Mouse (Mus musculus) liver, embryonic 13.5 days (tissue): ENCODE measurements at regions not wholly inside any gene's neighbourhood (a gene's known extent, or its start where the extent isn't known, plus 50 kb on each side); places are given as distances from the start of the nearest gene placed in this dataset.

Source experiments
- ATAC-seq: fragments of 200-750 bp; cut with Nextera tagmentation; 2 replicates; pipeline ENCODE4 v1.8.0; 2017; ENCODE audit warnings: low read depth, mild to moderate bottlenecking, moderate number of reproducible peaks, moderate library complexity
- DNase-seq: peaks from one replicate; pipeline ENCODE4 v3.0.0; 2022
- H3K27ac ChIP-seq: fragments of 300-500 bp; sonication (generic); 2 replicates; pipeline ENCODE4 v1.5.1; 2015; ENCODE audit warnings: moderate library complexity, mild to moderate bottlenecking, inconsistent platforms
- H3K27me3 ChIP-seq: fragments of 300-500 bp; sonication (generic); 2 replicates; pipeline ENCODE4 v1.6.1; 2015; ENCODE audit warnings: mild to moderate bottlenecking, inconsistent platforms
- H3K36me3 ChIP-seq: fragments of 300-500 bp; sonication (generic); 2 replicates; pipeline ENCODE4 v1.6.1; 2015; ENCODE audit warnings: mild to moderate bottlenecking, inconsistent platforms
- H3K4me1 ChIP-seq: fragments of 300-500 bp; sonication (generic); replicated peaks from 2 replicates; pipeline ENCODE4 v1.6.1; 2015; ENCODE audit warnings: inconsistent platforms
- H3K4me2 ChIP-seq: fragments of 300-500 bp; sonication (generic); 2 replicates; pipeline ENCODE4 v1.6.1; 2015; ENCODE audit warnings: inconsistent platforms, mild to moderate bottlenecking, moderate library complexity
- H3K4me3 ChIP-seq: fragments of 300-500 bp; sonication (generic); replicated peaks from 2 replicates; pipeline ENCODE4 v1.5.1; 2015; ENCODE audit warnings: mild to moderate bottlenecking, inconsistent platforms
- H3K9ac ChIP-seq: fragments of 300-500 bp; sonication (generic); 2 replicates; pipeline ENCODE4 v1.6.1; 2015; ENCODE audit warnings: mild to moderate bottlenecking, inconsistent platforms
- H3K9me3 ChIP-seq: fragments of 300-500 bp; sonication (generic); replicated peaks from 2 replicates; pipeline ENCODE4 v1.6.1; 2016; ENCODE audit warnings: inconsistent platforms
- WGBS: fragments of 180-500 bp; shearing (Covaris S2); methylation state at CpG from one replicate; pipeline ENCODE4 v1.1.7; 2015; ENCODE audit not compliant: insufficient replicate concordance; 5-methylcytosine and 5-hydroxymethylcytosine counted together

GRCm38 (mm10) chr9:43466883-43467282 is 156.2 kb downstream of the Trim29 start:
- no peak for DNase-seq
- 38% methylated on average over 3 of the region's 3 CpGs for WGBS
- H3K27ac ChIP-seq = no peak overlapping the region
- no peaks in the 10 kb centered on the region for H3K36me3 ChIP-seq
- no peaks in the 10 kb centered on the region for H3K27me3 ChIP-seq
- no peak for ATAC-seq
- no peak overlapping the region for H3K4me2 ChIP-seq
- no peak overlapping the region for H3K4me3 ChIP-seq
- peaks cover 7% of the 10 kb centered on the region; the same call in 1 of the 2 replicates for H3K4me1 ChIP-seq
- H3K9ac ChIP-seq = no peak overlapping the region
- H3K9me3 ChIP-seq = no peaks in the 10 kb centered on the region

DNA sequence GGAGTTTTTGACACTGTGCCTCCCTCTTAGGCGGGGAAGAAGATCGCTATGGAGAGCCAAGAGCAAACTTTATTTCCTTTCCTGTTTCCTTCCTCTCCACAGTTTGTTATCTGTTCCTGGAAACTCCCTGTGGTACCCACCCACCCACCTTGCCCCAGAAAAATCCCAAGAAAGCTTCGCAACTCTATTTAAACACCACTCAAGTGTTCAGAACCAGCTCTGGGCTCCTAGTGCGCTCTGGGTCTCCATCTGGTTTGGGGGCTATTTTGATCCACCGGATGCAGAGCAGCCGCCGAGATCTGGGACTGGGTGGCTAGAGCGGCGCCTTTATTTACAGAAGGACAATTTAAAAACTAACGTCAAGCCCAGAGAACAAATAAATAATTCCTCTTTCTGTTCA is 158.6 kb downstream of the Trim29 start:
- Histone ChIP-seq H3K4me3 (no peak overlapping the region), H3K4me2 (no peak overlapping the region), H3K27ac (no peak overlapping the region), H3K36me3 (no peaks in the 10 kb centered on the region), H3K27me3 (no peaks in the 10 kb centered on the region), H3K9me3 (no peaks in the 10 kb centered on the region), H3K9ac (no peak overlapping the region), H3K4me1 (peaks cover 7% of the 10 kb centered on the region; the same call in 1 of the 2 replicates)
- ATAC-seq (no peak), DNase-seq (no peak)
- 51% methylated on average over 10 of the region's 10 CpGs for WGBS

DNA sequence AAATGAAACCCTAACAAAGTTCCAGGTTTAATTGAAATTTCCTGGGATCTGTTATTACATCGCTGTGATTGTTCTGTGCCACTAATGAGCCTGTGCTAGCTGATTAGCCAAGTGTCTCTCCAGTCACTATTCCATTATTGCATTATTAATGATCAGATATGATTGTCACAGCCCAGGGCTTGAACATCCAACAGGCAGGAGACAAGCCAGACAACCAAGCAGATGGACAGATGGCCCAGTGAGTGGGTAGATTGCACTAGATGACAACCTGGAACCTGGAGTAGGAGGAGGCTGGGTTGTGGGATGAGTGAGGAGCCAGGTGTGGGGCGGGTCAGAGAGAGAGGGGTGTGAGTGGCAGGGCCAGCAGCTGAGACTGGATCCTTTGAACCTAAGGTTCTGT is 161.6 kb downstream of the Trim29 start:
- H3K4me3 ChIP-seq = no peak overlapping the region
- no peak overlapping the region for H3K27ac ChIP-seq
- H3K9me3 ChIP-seq = no peaks in the 10 kb centered on the region
- no peaks in the 10 kb centered on the region for H3K27me3 ChIP-seq
- no peak overlapping the region for H3K9ac ChIP-seq
- no peaks in the 10 kb centered on the region for H3K36me3 ChIP-seq
- ATAC-seq (no peak), DNase-seq (no peak)
- no peak overlapping the region for H3K4me2 ChIP-seq
- WGBS = 53% methylated on average over 2 of the region's 2 CpGs
- no peaks in the 10 kb centered on the region for H3K4me1 ChIP-seq

- no peak for ATAC-seq
- no peak overlapping the region for H3K9ac ChIP-seq
- H3K36me3 ChIP-seq = no peaks in the 10 kb centered on the region
- no peak overlapping the region for H3K27ac ChIP-seq
- no peaks in the 10 kb centered on the region for H3K27me3 ChIP-seq
- no peak overlapping the region for H3K4me2 ChIP-seq
- no peaks in the 10 kb centered on the region for H3K4me1 ChIP-seq
- H3K4me3 ChIP-seq = no peak overlapping the region
- H3K9me3 ChIP-seq = no peaks in the 10 kb centered on the region
- 58% methylated on average over 1 of the region's 1 CpGs for WGBS
- no peak for DNase-seq
Measured at GRCm38 (mm10) chr9:43473164-43473563, 162.5 kb downstream of the Trim29 start.

- no peak for DNase-seq
- Histone ChIP-seq H3K9me3 (no peaks in the 10 kb centered on the region), H3K36me3 (no peaks in the 10 kb centered on the region), H3K4me3 (no peak overlapping the region), H3K27ac (no peak overlapping the region), H3K27me3 (no peaks in the 10 kb centered on the region), H3K9ac (no peak overlapping the region), H3K4me2 (no peak overlapping the region), H3K4me1 (no peaks in the 10 kb centered on the region)
- no peak for ATAC-seq
- WGBS = 53% methylated on average over 16 of the region's 16 CpGs
Measured at GRCm38 (mm10) chr9:43473601-43474302, 163.1 kb downstream of the Trim29 start.

- Histone ChIP-seq H3K4me1 (no peaks in the 10 kb centered on the region), H3K9ac (no peak overlapping the region), H3K4me2 (no peak overlapping the region), H3K9me3 (no peaks in the 10 kb centered on the region), H3K27ac (no peak overlapping the region), H3K4me3 (no peak overlapping the region), H3K36me3 (no peaks in the 10 kb centered on the region), H3K27me3 (no peaks in the 10 kb centered on the region)
- 53% methylated on average over 4 of the region's 4 CpGs for WGBS
- no peak for DNase-seq
- ATAC-seq = no peak
Measured at GRCm38 (mm10) chr9:43474303-43474643, 163.6 kb downstream of the Trim29 start.

DNA sequence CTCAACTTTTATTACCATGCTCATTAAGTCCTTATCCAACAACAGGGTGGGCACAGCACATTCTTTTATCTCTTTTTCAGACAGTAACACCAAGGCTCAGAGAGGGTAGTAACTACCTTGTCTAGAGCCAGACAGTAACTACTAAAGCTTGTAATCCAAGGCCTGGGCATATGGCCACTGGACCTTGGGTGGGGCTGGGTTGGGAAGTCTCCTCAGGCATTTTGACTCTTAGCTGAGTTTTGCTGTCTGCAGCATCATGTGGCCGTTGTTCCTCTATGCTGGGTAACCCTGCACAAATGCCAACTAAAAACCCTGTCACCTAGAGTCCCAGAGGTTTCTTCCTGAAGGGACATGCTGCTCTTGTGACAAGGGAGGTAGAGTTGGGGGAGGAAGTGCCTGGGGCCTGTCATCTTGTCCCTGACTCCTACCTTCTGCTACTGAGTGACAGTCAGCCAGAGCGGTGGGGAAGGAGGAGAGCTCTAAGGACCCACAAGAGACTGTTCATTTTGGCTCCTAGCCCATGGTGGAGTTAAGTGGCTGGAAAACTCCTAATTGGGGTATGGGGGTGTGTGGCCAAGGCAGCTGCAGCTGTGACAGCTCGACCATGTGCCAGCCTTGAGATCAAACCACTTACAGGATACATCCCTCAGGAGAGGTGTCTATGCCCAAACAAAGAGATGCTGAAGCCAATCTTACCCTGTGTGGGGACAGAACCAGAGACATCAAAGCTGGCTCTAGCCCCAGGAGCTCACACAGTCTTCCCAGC is 170.4 kb downstream of the Trim29 start:
- Histone ChIP-seq H3K4me3 (no peak overlapping the region), H3K9ac (no peak overlapping the region), H3K36me3 (no peaks in the 10 kb centered on the region), H3K4me1 (no peaks in the 10 kb centered on the region), H3K27me3 (no peaks in the 10 kb centered on the region), H3K9me3 (no peaks in the 10 kb centered on the region), H3K27ac (no peak overlapping the region), H3K4me2 (no peak overlapping the region)
- DNase-seq (no peak), ATAC-seq (no peak)
- 43% methylated on average over 3 of the region's 3 CpGs for WGBS

DNA sequence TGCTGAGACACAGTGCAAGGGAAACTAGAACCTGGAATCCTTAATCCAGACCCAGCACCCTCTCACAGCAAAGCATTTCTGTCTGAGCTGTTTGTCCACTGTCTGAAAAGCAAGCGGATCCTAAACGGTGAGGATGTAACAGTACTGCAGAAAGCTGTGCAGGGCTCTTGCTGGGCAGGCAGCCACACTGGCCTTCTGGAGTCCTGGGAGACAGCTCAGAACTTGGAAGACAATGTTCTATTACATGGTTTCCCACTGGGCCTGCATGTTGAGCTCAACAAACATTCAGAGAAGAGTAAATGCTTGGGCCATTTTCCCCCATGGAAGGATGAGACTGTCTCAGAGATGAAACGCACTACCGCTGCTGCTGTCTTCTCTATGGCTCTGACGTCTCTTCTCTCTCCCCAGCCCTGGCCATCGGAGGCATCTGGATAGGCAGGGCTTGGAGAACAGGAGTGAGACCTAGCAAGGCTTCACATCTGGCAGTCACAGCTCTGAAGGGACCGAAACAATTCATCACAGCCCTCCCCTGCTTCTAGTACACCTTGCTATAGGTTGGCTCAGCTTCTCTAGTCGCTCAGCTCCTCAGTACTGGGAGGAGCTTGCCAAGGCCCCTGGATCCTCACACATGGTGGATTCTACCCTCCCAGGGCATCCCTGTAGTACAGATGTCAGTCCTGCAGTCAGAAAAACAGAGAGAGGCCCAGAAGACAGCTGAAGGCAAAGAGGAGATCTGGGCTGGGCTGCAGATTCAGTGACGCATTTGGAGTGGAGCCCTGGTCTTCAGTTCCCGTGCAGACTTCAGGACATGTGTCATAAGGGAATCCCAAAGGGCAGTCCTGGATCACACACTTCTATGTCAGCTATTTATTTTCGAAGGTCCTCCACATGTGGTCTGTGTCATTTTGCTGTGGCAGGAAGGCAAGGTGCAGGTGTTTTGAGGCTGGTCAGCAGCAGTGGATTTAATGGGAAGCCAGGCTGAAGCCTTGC is 171.7 kb downstream of the Trim29 start:
- Histone ChIP-seq H3K4me2 (no peak overlapping the region), H3K27me3 (no peaks in the 10 kb centered on the region), H3K9me3 (no peaks in the 10 kb centered on the region), H3K9ac (no peak overlapping the region), H3K36me3 (no peaks in the 10 kb centered on the region), H3K4me3 (no peak overlapping the region), H3K4me1 (no peaks in the 10 kb centered on the region), H3K27ac (no peak overlapping the region)
- DNase-seq (no peak), ATAC-seq (no peak)
- 66% methylated on average over 11 of the region's 11 CpGs for WGBS

DNA sequence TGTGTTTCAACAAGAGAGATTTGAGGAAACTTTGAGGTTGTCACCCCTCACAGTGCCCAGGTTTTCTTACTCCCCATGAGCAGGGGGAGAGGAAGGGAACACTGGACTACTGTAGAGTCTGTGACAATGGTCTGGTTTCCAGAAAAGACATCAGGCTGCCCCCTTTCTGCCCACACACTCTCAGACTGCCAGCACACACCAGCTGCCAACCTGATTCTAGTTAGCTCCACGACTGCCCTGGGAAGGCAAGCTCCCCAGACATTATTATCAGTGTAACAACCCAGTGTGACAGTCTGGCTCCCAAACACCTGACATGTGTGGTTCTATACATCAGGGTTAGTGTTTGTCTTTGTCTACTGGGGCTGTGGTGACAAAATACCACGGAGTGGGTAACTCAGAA is 172.5 kb downstream of the Trim29 start:
- no peaks in the 10 kb centered on the region for H3K36me3 ChIP-seq

GRCm38 (mm10) chr9:43483906-43484305 is 173.3 kb downstream of the Trim29 start:
- H3K4me2 ChIP-seq = no peak overlapping the region
- H3K4me3 ChIP-seq = no peak overlapping the region
- H3K36me3 ChIP-seq = no peaks in the 10 kb centered on the region
- H3K27ac ChIP-seq = no peak overlapping the region
- no peaks in the 10 kb centered on the region for H3K9me3 ChIP-seq
- 52% methylated on average over 2 of the region's 2 CpGs for WGBS
- H3K9ac ChIP-seq = no peak overlapping the region
- no peaks in the 10 kb centered on the region for H3K27me3 ChIP-seq
- no peaks in the 10 kb centered on the region for H3K4me1 ChIP-seq
- ATAC-seq (no peak), DNase-seq (no peak)

More for the DNA sequence above, 172.5 kb downstream of the Trim29 start:
- H3K9me3 ChIP-seq = no peaks in the 10 kb centered on the region
- ATAC-seq (no peak), DNase-seq (no peak)
- H3K9ac ChIP-seq = no peak overlapping the region
- no peaks in the 10 kb centered on the region for H3K4me1 ChIP-seq
- H3K4me2 ChIP-seq = no peak overlapping the region
- no peak overlapping the region for H3K4me3 ChIP-seq
- no peak overlapping the region for H3K27ac ChIP-seq
- H3K27me3 ChIP-seq = no peaks in the 10 kb centered on the region
- WGBS = 55% methylated on average over 2 of the region's 2 CpGs

DNA sequence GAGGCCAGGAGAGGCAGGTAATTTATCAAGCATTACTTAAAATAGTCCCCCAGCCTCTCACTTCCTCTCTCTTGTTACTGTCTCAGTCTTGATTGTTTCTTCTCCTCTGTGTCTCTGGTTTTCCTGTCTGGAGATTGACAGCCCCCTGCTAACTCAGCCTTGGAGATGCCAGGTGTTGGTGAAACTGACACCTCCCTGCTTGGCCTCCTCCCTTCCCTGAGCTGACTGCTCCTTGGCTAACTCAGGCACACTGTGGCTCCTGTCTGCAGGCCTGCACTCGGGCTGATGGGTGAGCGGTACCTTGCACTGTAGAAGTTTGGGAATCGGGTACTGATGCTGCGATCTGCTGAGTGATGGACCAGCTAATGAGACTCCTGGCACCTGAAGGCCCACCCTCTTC is 176.1 kb downstream of the Trim29 start:
- whole genome bisulfite sequencing = 46% methylated on average over 4 of the region's 4 CpGs
- Histone ChIP-seq H3K4me2 (no peak overlapping the region), H3K36me3 (no peaks in the 10 kb centered on the region), H3K9me3 (no peaks in the 10 kb centered on the region), H3K27me3 (no peaks in the 10 kb centered on the region), H3K27ac (no peak overlapping the region), H3K4me1 (no peaks in the 10 kb centered on the region), H3K4me3 (no peak overlapping the region), H3K9ac (no peak overlapping the region)
- no peak for ATAC-seq
- no peak for DNase-seq
